In genomic region chr15:86424971-86425370, GRCm38 (mm10) we compare ENCODE assay signal across 11 mouse cellular contexts.
"Had no signal": no experiment of that assay in that cellular context is flagged by ENCODE, and none has a peak within 500 bp of the region (broad histone marks: within the 10 kb centered on the region; RNA-seq: fewer than 3 reads in every experiment).

No protein-coding gene starts in this region.

- H3K9ac ChIP-seq: limb, embryonic 15.5 days; liver, embryonic 15.5 days; lung, embryonic 15.5 days; midbrain, embryonic 12.5 days; neural tube, embryonic 15.5 days had no signal

- H3K27me3 ChIP-seq: limb, embryonic 15.5 days; liver, embryonic 15.5 days; lung, embryonic 15.5 days; midbrain, embryonic 12.5 days; neural tube, embryonic 15.5 days had no signal

- H3K4me1 ChIP-seq: limb, embryonic 15.5 days had no signal

- H3K4me3 ChIP-seq: left cerebral cortex, adult 2 months; limb, embryonic 15.5 days; liver, embryonic 15.5 days; lung, embryonic 15.5 days; midbrain, embryonic 12.5 days; myocyte; neural tube, embryonic 15.5 days had no signal

- H3K27ac ChIP-seq: left cerebral cortex, adult 2 months; limb, embryonic 15.5 days; liver, embryonic 15.5 days; lung, embryonic 15.5 days; midbrain, embryonic 12.5 days; neural tube, embryonic 15.5 days had no signal

- H3K4me2 ChIP-seq: limb, embryonic 15.5 days; liver, embryonic 15.5 days; lung, embryonic 15.5 days; midbrain, embryonic 12.5 days; neural tube, embryonic 15.5 days had no signal

- H3K9me3 ChIP-seq: limb, embryonic 15.5 days; liver, embryonic 15.5 days; lung, embryonic 15.5 days; midbrain, embryonic 12.5 days; neural tube, embryonic 15.5 days had no signal

- DNase-seq: kidney, adult 8-10 months; right cerebral cortex, adult 18-20 months; right cerebral cortex, postnatal 25 days; thymus, postnatal 36 days had no signal

- H3K36me3 ChIP-seq: limb, embryonic 15.5 days; liver, embryonic 15.5 days; lung, embryonic 15.5 days; midbrain, embryonic 12.5 days; neural tube, embryonic 15.5 days had no signal
